Mouse (Mus musculus): ENCODE data around the gene L3mbtl1. TPM values are rescaled to one million over a fixed set of nuclear protein-coding genes. Genes with fewer than 3 reads are reported as not detected.

Gene L3mbtl1
- total and polyA plus RNA-seq, 2 experiments from 2014 or later, result 3.4 to 10.4 TPM

GRCm38 (mm10) chr2:162988235-162988634 lies 45.0 kb downstream of the L3mbtl1 start:
- Histone ChIP-seq H3K9me3 (ENCODE audit: low read length) (no peaks in the 10 kb centered on the region), H3K27me3 (ENCODE audit: insufficient read depth, low read length) (no peaks in the 10 kb centered on the region), H3K9ac (no peak overlapping the region), H3K36me3 (ENCODE audit: insufficient read depth) (no peaks in the 10 kb centered on the region), H3K4me2 (ENCODE audit: low read depth) (no peak overlapping the region), H3K27ac (ENCODE audit: low read depth, low read length) (no peak overlapping the region), H3K4me3 (ENCODE audit: low read depth, low read length) (no peak overlapping the region), H3K4me1 (ENCODE audit: insufficient read depth) (no peaks in the 10 kb centered on the region)
- WGBS, result 88% methylated on average over 4 of the region's 4 CpGs
- no peak for ATAC-seq
- DNase-seq, result no peak
- no peak for TF ChIP-seq CTCF (IDR thresholded peaks at IDR 0.05; ENCODE audit: low read depth)

- no peaks in the 10 kb centered on the region for H3K36me3 ChIP-seq (ENCODE audit: insufficient read depth)
- no peaks in the 10 kb centered on the region for H3K9me3 ChIP-seq (ENCODE audit: low read length)
- ATAC-seq (no peak), DNase-seq (no peak)
- H3K27me3 ChIP-seq (ENCODE audit: insufficient read depth, low read length), result no peaks in the 10 kb centered on the region
- no peak for TF ChIP-seq CTCF (IDR thresholded peaks at IDR 0.05; ENCODE audit: low read depth)
- 36% methylated on average over 6 of the region's 6 CpGs for WGBS
- H3K4me3 ChIP-seq (ENCODE audit: low read depth, low read length), result no peak overlapping the region
- no peak overlapping the region for H3K4me2 ChIP-seq (ENCODE audit: low read depth)
- H3K9ac ChIP-seq, result no peak overlapping the region
- H3K4me1 ChIP-seq (ENCODE audit: insufficient read depth), result no peaks in the 10 kb centered on the region
- no peak overlapping the region for H3K27ac ChIP-seq (ENCODE audit: low read depth, low read length)
Observed at GRCm38 (mm10) chr2:162991394-162992083, 48.3 kb downstream of the L3mbtl1 start.

GRCm38 (mm10) chr2:162992084-162992437 lies 48.8 kb downstream of the L3mbtl1 start:
- Histone ChIP-seq H3K36me3 (ENCODE audit: insufficient read depth) (no peaks in the 10 kb centered on the region), H3K27ac (ENCODE audit: low read depth, low read length) (no peak overlapping the region), H3K9me3 (ENCODE audit: low read length) (no peaks in the 10 kb centered on the region), H3K4me2 (ENCODE audit: low read depth) (no peak overlapping the region), H3K9ac (no peak overlapping the region), H3K4me1 (ENCODE audit: insufficient read depth) (no peaks in the 10 kb centered on the region), H3K4me3 (ENCODE audit: low read depth, low read length) (no peak overlapping the region), H3K27me3 (ENCODE audit: insufficient read depth, low read length) (no peaks in the 10 kb centered on the region)
- no peak for ATAC-seq
- no peak for TF ChIP-seq CTCF (IDR thresholded peaks at IDR 0.05; ENCODE audit: low read depth)
- no peak for DNase-seq

- no peaks in the 10 kb centered on the region for H3K36me3 ChIP-seq (ENCODE audit: insufficient read depth)
- no peak overlapping the region for H3K9ac ChIP-seq
- WGBS, result 82% methylated on average over 9 of the region's 9 CpGs
- no peak overlapping the region for H3K27ac ChIP-seq (ENCODE audit: low read depth, low read length)
- H3K4me1 ChIP-seq (ENCODE audit: insufficient read depth), result no peaks in the 10 kb centered on the region
- no peak overlapping the region for H3K4me3 ChIP-seq (ENCODE audit: low read depth, low read length)
- no peak overlapping the region for H3K4me2 ChIP-seq (ENCODE audit: low read depth)
- ATAC-seq (no peak), DNase-seq (no peak)
- no peak for TF ChIP-seq CTCF (IDR thresholded peaks at IDR 0.05; ENCODE audit: low read depth)
- H3K27me3 ChIP-seq (ENCODE audit: insufficient read depth, low read length), result no peaks in the 10 kb centered on the region
- H3K9me3 ChIP-seq (ENCODE audit: low read length), result no peaks in the 10 kb centered on the region
Observed at GRCm38 (mm10) chr2:162993881-162994616, 50.8 kb downstream of the L3mbtl1 start.

GRCm38 (mm10) chr2:162998528-162999230 lies 55.4 kb downstream of the L3mbtl1 start:
- H3K27me3 ChIP-seq (ENCODE audit: insufficient read depth, low read length), result no peaks in the 10 kb centered on the region
- TF ChIP-seq CTCF (IDR thresholded peaks at IDR 0.05; ENCODE audit: low read depth), result peak; percentile 86
- DNase-seq, result peak; percentile 82
- H3K4me1 ChIP-seq (ENCODE audit: insufficient read depth), result no peaks in the 10 kb centered on the region
- H3K27ac ChIP-seq (ENCODE audit: low read depth, low read length), result no peak overlapping the region
- no peak overlapping the region for H3K4me3 ChIP-seq (ENCODE audit: low read depth, low read length)
- 27% methylated on average over 18 of the region's 18 CpGs for WGBS
- no peak overlapping the region for H3K9ac ChIP-seq
- H3K36me3 ChIP-seq (ENCODE audit: insufficient read depth), result no peaks in the 10 kb centered on the region
- H3K9me3 ChIP-seq (ENCODE audit: low read length), result no peaks in the 10 kb centered on the region
- peak overlapping the region; percentile 13; the same call in 1 of the 2 replicates for H3K4me2 ChIP-seq (ENCODE audit: low read depth)
- ATAC-seq, result peak; percentile 81

- Histone ChIP-seq H3K4me1 (ENCODE audit: insufficient read depth) (no peaks in the 10 kb centered on the region), H3K9ac (no peak overlapping the region), H3K36me3 (ENCODE audit: insufficient read depth) (no peaks in the 10 kb centered on the region), H3K4me3 (ENCODE audit: low read depth, low read length) (no peak overlapping the region), H3K27ac (ENCODE audit: low read depth, low read length) (no peak overlapping the region), H3K9me3 (ENCODE audit: low read length) (no peaks in the 10 kb centered on the region), H3K27me3 (ENCODE audit: insufficient read depth, low read length) (no peaks in the 10 kb centered on the region), H3K4me2 (ENCODE audit: low read depth) (no peak overlapping the region)
- 26% methylated on average over 3 of the region's 3 CpGs for WGBS
- TF ChIP-seq CTCF (IDR thresholded peaks at IDR 0.05; ENCODE audit: low read depth), result peak; percentile 65
- ATAC-seq (no peak), DNase-seq (no peak)
Observed at GRCm38 (mm10) chr2:162999744-163000143, 56.5 kb downstream of the L3mbtl1 start.

- Histone ChIP-seq H3K36me3 (ENCODE audit: insufficient read depth) (no peaks in the 10 kb centered on the region), H3K4me2 (ENCODE audit: low read depth) (no peak overlapping the region), H3K4me1 (ENCODE audit: insufficient read depth) (no peaks in the 10 kb centered on the region), H3K9me3 (ENCODE audit: low read length) (no peaks in the 10 kb centered on the region), H3K27me3 (ENCODE audit: insufficient read depth, low read length) (no peaks in the 10 kb centered on the region; the same call in 1 of the 2 replicates), H3K27ac (ENCODE audit: low read depth, low read length) (no peak overlapping the region), H3K9ac (no peak overlapping the region), H3K4me3 (ENCODE audit: low read depth, low read length) (no peak overlapping the region)
- WGBS, result 97% methylated on average over 1 of the region's 1 CpGs
- no peak for ATAC-seq
- no peak for TF ChIP-seq CTCF (IDR thresholded peaks at IDR 0.05; ENCODE audit: low read depth)
- no peak for DNase-seq
Observed at GRCm38 (mm10) chr2:163001071-163001470, 57.8 kb downstream of the L3mbtl1 start.
